Mouse (Mus musculus) testis, adult 2 months (tissue): ENCODE measurements around the gene Apol6. TPM values are rescaled to one million over a fixed set of nuclear protein-coding genes. Genes with fewer than 3 reads are reported as not detected.
"Not testable (repeated sequence)": the region's sequence is repeated elsewhere in the genome, so short reads cannot be mapped to it uniquely, and the experiment has no call there.

Experiments
- H3K27ac ChIP-seq: fragments of 200-500 bp; 2 replicates; pipeline ENCODE4 v1.5.1; 2012; ENCODE audit warnings: low read depth, low read length; ENCODE audit not compliant: control insufficient read depth, insufficient read depth
- H3K27me3 ChIP-seq: fragments of 200-500 bp; 2 replicates; pipeline ENCODE4 v1.6.1; 2012; ENCODE audit warnings: mild to moderate bottlenecking, low read length, moderate library complexity; ENCODE audit not compliant: control insufficient read depth, insufficient read depth
- H3K36me3 ChIP-seq: fragments of 200-500 bp; 2 replicates; pipeline ENCODE4 v1.6.1; 2012; ENCODE audit warnings: mild to moderate bottlenecking, low read length; ENCODE audit not compliant: control insufficient read depth, insufficient read depth
- H3K4me1 ChIP-seq: fragments of 200-500 bp; 2 replicates; pipeline ENCODE4 v1.6.1; 2012; ENCODE audit warnings: low read length; ENCODE audit not compliant: control insufficient read depth, insufficient read depth
- H3K4me3 ChIP-seq: fragments of 200-500 bp; 2 replicates; pipeline ENCODE4 v1.5.1; 2012; ENCODE audit warnings: low read depth, mild to moderate bottlenecking, low read length, moderate library complexity, mixed read lengths; ENCODE audit not compliant: control insufficient read depth
- CTCF ChIP-seq: fragments of 200-500 bp; IDR thresholded peaks from 2 replicates; pipeline ENCODE4 v1.5.1; 2012; ENCODE audit warnings: low read depth, mild to moderate bottlenecking, inconsistent platforms, low read length, moderate library complexity; ENCODE audit not compliant: control insufficient read depth, insufficient read depth, insufficient replicate concordance
- POLR2A ChIP-seq: fragments of 200-500 bp; IDR thresholded peaks from 2 replicates; pipeline ENCODE4 v1.6.1; 2012; ENCODE audit warnings: low read depth, mild to moderate bottlenecking, inconsistent platforms, low read length, moderate library complexity; ENCODE audit not compliant: control insufficient read depth
- polyA plus RNA-seq: library from polyadenylated mRNA; depleted of rRNA; stranded (reverse); fragments of >200 nt; gene quantifications from 2 replicates; pipeline ENCODE4 v1.2.3, GENCODE M21; 2012

Gene Apol6
- polyA plus RNA-seq, 1 experiment, result 0.68 TPM

DNA sequence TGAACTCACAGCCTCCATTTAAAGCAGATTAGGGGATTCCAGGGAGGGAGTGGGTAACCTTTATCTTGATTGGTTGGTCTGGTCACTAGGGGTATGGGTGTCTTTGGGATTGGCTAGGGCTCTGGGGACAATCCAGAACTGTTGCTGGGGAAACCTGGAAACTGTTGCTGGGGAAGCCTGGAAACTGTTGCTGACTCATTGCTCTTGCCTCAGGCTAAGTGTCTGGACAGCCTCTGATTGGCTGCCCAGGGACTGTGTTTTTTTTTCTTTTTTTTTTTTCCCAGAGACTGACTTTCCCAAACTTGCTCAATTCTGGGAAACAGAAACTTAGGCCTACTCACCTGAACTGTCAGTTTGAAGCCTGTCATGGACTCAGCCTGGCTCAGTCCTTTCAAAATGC, 14.0 kb downstream of the Apol6 start:
- no peaks in the 10 kb centered on the region for H3K27me3 ChIP-seq
- no peak overlapping the region for H3K4me3 ChIP-seq
- TF ChIP-seq POLR2A, result no peak
- TF ChIP-seq CTCF, result no peak
- H3K36me3 ChIP-seq, result no peaks in the 10 kb centered on the region
- H3K27ac ChIP-seq, result no peak overlapping the region
- H3K4me1 ChIP-seq, result peaks cover 6% of the 10 kb centered on the region

DNA sequence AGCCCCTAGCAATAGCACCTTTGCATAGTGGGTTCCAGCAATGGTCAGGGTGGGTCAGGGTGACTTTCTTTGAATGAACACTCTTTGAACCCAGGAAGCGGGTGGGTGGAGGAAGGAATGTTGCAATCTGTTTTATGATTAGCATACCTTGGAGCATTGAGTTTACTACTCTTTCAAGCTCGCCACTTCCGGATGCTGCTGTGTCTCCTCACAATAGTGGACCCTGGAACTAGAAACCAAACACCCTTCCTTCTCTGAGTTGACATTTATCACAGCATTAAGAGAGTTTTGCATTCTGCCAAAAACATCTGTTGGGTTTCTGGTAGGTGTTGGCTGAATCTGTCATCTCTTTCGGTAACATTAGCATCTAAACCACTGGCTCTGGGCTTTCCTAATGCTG, 14.9 kb downstream of the Apol6 start:
- not testable (repeated sequence) for H3K27me3 ChIP-seq, H3K4me1 ChIP-seq, H3K4me3 ChIP-seq, H3K27ac ChIP-seq, H3K36me3 ChIP-seq

DNA sequence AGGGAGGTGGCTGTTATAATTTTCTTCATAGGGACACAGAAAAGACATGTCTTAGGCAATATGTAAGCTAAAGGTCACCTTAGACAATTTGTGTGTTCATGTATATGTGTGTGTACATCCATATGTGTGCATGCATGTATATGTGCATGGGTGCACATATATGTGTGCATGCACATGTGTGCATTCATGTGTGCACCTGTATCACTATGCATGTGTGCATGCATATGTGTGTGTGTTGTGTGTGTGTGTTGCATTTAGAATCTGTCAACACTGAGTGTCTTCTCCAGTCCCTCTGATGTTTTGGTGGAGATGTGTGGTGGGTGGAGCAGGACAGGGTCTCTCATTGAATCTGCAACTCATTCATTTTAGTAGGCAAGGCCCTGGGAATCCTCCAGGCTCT, 18.2 kb downstream of the Apol6 start:
- Histone ChIP-seq H3K36me3 (no peaks in the 10 kb centered on the region), H3K4me1 (peaks cover 6% of the 10 kb centered on the region), H3K27ac (no peak overlapping the region), H3K4me3 (no peak overlapping the region), H3K27me3 (no peaks in the 10 kb centered on the region)
- TF ChIP-seq CTCF, result no peak
- no peak for TF ChIP-seq POLR2A

DNA sequence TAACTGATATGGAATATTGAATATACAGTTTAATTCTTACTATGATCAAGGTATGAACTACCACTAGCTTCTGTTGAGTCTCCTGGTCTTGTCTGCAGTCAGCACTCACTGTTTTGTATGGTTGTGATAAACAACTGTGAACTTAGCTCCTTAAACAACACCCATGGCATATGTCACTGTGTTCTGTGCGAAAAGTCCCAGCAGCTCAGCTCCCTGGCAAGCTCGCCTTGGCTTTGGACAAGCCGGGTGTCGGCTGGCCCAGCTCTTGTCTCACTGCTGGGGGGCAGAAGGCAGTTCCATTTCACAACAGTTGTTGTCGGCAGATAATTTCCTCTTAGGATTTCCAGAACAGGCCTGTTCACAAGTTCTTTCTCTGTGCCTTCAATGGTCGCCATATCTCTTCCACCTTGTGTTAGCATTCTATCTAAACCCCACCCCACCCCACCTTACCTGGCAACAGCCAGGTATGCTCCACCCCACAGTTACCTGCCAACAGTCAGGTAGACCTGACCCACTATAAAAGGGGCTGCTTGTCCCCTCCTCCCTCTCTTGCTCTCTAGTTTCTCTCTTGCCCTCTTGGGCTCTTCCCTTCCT, 20.8 kb downstream of the Apol6 start:
- no peak for TF ChIP-seq CTCF
- TF ChIP-seq POLR2A, result no peak

DNA sequence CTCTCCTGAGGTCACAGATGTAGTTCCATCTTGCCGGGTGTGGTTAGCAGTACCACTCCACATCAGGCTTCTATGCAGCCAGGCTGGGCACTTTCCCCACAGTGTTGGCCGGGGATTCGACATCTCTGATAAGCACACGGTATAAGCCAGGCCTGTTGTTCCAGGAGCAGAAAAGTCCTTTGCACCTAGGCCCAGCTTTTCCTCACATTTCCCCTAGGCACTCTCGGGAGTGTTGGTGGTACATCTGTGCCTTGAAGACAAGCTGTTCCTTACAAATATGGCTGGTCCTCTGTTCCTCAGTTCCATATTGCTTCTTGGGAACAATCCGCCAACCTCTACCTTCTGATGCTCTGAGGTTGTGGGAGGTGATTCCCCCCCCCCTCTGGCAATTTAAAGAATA, 21.7 kb downstream of the Apol6 start:
- no peaks in the 10 kb centered on the region for H3K27me3 ChIP-seq
- H3K4me1 ChIP-seq, result peaks cover 6% of the 10 kb centered on the region
- H3K27ac ChIP-seq, result no peak overlapping the region
- H3K4me3 ChIP-seq, result no peak overlapping the region
- no peaks in the 10 kb centered on the region for H3K36me3 ChIP-seq
- no peak for TF ChIP-seq CTCF
- TF ChIP-seq POLR2A, result no peak

More for the DNA sequence above, 20.8 kb downstream of the Apol6 start:
- no peaks in the 10 kb centered on the region for H3K27me3 ChIP-seq
- no peak overlapping the region for H3K27ac ChIP-seq
- no peaks in the 10 kb centered on the region for H3K36me3 ChIP-seq
- no peaks in the 10 kb centered on the region for H3K4me1 ChIP-seq
- H3K4me3 ChIP-seq, result no peak overlapping the region

DNA sequence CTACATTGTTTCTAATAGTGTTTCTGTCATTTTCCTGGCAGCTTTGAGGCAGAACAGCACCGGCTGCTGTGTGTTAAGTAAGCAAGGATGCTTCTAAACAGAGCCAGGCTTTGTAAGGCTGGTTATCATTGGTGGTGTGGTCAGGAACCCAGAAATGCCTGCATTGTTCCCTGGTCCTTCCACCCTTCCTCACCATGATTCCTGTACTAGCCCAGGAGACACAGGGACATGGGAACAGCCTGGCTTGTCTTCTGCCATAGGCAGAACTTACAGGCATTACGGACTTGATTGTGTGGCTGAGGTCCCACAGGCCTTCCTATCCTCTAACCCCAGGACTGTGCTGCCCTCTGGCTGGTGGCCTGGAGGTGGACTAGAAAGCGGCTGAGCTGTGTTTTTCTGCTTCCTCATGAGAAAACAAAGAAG, 23.9 kb downstream of the Apol6 start:
- peaks cover 10% of the 10 kb centered on the region for H3K4me1 ChIP-seq
- no peaks in the 10 kb centered on the region for H3K36me3 ChIP-seq
- no peaks in the 10 kb centered on the region for H3K27me3 ChIP-seq
- peak; percentile 30; the same call in 1 of the 2 replicates for TF ChIP-seq CTCF
- no peak for TF ChIP-seq POLR2A
- peak overlapping the region; percentile 19; the same call in 1 of the 2 replicates for H3K27ac ChIP-seq
- no peak overlapping the region for H3K4me3 ChIP-seq

DNA sequence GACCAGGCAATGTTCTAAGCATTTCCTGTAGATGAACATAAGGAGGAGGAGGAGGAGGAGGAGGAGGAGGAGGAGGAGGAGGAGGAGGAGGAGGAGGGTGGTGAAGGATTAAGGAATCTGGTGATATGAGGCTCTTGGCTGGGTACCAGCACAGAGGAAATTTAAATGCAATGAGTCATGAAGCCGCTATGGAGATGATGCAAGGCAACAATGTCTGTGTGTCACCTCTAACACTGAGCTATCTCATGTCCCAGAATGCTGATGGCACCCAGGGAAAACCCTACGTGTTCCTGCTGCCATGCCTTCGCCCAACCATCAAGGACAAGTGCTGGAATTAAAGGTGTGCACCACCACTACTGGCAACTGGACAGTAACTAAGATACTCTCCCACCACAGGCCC, 24.5 kb downstream of the Apol6 start:
- no peaks in the 10 kb centered on the region for H3K27me3 ChIP-seq
- TF ChIP-seq POLR2A, result no peak
- no peak overlapping the region for H3K4me3 ChIP-seq
- no peaks in the 10 kb centered on the region for H3K36me3 ChIP-seq
- no peak overlapping the region for H3K27ac ChIP-seq
- H3K4me1 ChIP-seq, result peaks cover 10% of the 10 kb centered on the region

DNA sequence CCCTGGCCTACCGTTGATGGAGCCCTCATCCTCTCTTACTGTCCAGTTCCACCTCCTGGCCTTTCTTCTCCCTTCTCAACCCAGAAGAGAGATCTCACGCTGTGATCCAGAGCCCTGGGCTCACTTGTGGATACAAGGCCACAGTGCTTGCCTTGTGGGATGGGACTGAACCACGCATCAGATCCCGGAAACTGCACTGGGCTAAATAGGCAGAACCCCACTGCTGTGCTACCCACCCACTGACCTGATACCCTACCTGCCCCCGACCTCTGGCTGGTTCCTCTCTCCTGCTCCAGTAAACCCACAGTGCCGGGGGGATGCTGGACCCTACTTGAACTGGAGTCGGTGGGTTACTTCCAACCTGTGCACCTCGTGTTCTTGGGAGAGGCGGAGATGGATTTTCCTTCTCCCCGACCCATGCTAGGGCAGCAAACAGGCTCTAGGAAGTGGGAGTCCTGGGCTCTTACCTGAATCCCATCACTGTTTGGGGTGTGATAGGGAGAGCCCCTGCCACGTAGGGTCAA, 26.3 kb downstream of the Apol6 start:
- no peak overlapping the region for H3K27ac ChIP-seq
- TF ChIP-seq POLR2A, result no peak
- TF ChIP-seq CTCF, result no peak
- no peaks in the 10 kb centered on the region for H3K27me3 ChIP-seq
- H3K4me3 ChIP-seq, result no peak overlapping the region
- H3K36me3 ChIP-seq, result no peaks in the 10 kb centered on the region
- peaks cover 10% of the 10 kb centered on the region for H3K4me1 ChIP-seq
